ENCODE assay signal across 16 mouse cellular contexts in genomic region chr12:62404558-62404957, GRCm38 (mm10).
"Had no signal": no experiment of that assay in that cellular context is flagged by ENCODE, and none has a peak within 500 bp of the region (broad histone marks: within the 10 kb centered on the region; RNA-seq: fewer than 3 reads in every experiment).

No protein-coding gene starts in this region.

- H3K4me3 ChIP-seq: neural tube, embryonic 13.5 days; neural tube, embryonic 15.5 days; stomach, embryonic 15.5 days had no signal

- H3K27me3 ChIP-seq: neural tube, embryonic 13.5 days; neural tube, embryonic 15.5 days; stomach, embryonic 15.5 days had no signal

- DNase-seq: retina, postnatal 1 day; right cerebral cortex, adult 18-20 months; right cerebral cortex, postnatal 14 days; right cerebral cortex, postnatal 25 days; right cerebral cortex, postnatal 4 days; spleen, adult 18-20 months; thymus, adult 18-20 months; thymus, adult 2 months; thymus, postnatal 14 days; thymus, postnatal 25 days; thymus, postnatal 36 days; thymus, postnatal 4 days had no signal

- H3K9ac ChIP-seq: neural tube, embryonic 13.5 days; neural tube, embryonic 15.5 days; stomach, embryonic 15.5 days had no signal

- H3K27ac ChIP-seq: neural tube, embryonic 13.5 days; neural tube, embryonic 15.5 days; stomach, embryonic 15.5 days; stomach, postnatal 0 days had no signal

- H3K36me3 ChIP-seq: neural tube, embryonic 13.5 days; neural tube, embryonic 15.5 days; stomach, embryonic 15.5 days had no signal

- H3K4me1 ChIP-seq: neural tube, embryonic 13.5 days; neural tube, embryonic 15.5 days; stomach, embryonic 15.5 days had no signal

- H3K9me3 ChIP-seq: neural tube, embryonic 13.5 days; neural tube, embryonic 15.5 days; stomach, embryonic 15.5 days had no signal

- H3K4me2 ChIP-seq: neural tube, embryonic 13.5 days; neural tube, embryonic 15.5 days; stomach, embryonic 15.5 days had no signal
